Mouse (Mus musculus): ENCODE data around the gene Hspa2.

Hspa2 gene

GRCm38 (mm10) chr12:76403886-76404537 is at the start of gene Hspa2:
Gene Hspa2 (plus strand): TSS chr12:76404176.
- peak; percentile 99 for DNase-seq (ENCODE audit: low read depth, low spot score)

GRCm38 (mm10) chr12:76360868-76361267 is 43.1 kb upstream of the Hspa2 start:
- DNase-seq (ENCODE audit: low read depth, low spot score) = no peak

GRCm38 (mm10) chr12:76361405-76362302 is 42.3 kb upstream of the Hspa2 start:
- DNase-seq (ENCODE audit: low read depth, low spot score) = no peak

GRCm38 (mm10) chr12:76362303-76362676 is 41.7 kb upstream of the Hspa2 start:
- DNase-seq (ENCODE audit: low read depth, low spot score) = no peak

- no peak for DNase-seq (ENCODE audit: low read depth, low spot score)
Measured at GRCm38 (mm10) chr12:76366276-76366675, 37.7 kb upstream of the Hspa2 start.

- DNase-seq (ENCODE audit: low read depth, low spot score) = peak; percentile 83
Measured at GRCm38 (mm10) chr12:76367096-76367995, 36.6 kb upstream of the Hspa2 start.

GRCm38 (mm10) chr12:76368201-76368789 is 35.7 kb upstream of the Hspa2 start:
- peak; percentile 51 for DNase-seq (ENCODE audit: low read depth, low spot score)

- DNase-seq (ENCODE audit: low read depth, low spot score) = peak; percentile 61
Measured at GRCm38 (mm10) chr12:76368790-76369205, 35.2 kb upstream of the Hspa2 start.

GRCm38 (mm10) chr12:76369206-76369977 is 34.6 kb upstream of the Hspa2 start, which contains the start of gene Zbtb25:
Gene Zbtb25 (minus strand): TSS chr12:76369602.
- peak; percentile 71 for DNase-seq (ENCODE audit: low read depth, low spot score)

GRCm38 (mm10) chr12:76369978-76370830 is 33.8 kb upstream of the Hspa2 start, which contains the start of gene Zbtb1:
Gene Zbtb1 (plus strand): TSS chr12:76370266.
- DNase-seq (ENCODE audit: low read depth, low spot score) = peak; percentile 71

GRCm38 (mm10) chr12:76370831-76371571 is 33.0 kb upstream of the Hspa2 start:
- peak; percentile 77 for DNase-seq (ENCODE audit: low read depth, low spot score)

GRCm38 (mm10) chr12:76372046-76372445 is 31.9 kb upstream of the Hspa2 start:
- DNase-seq (ENCODE audit: low read depth, low spot score) = peak; percentile 35

GRCm38 (mm10) chr12:76372881-76373818 is 30.8 kb upstream of the Hspa2 start:
- DNase-seq (ENCODE audit: low read depth, low spot score) = peak; percentile 59

GRCm38 (mm10) chr12:76373991-76374390 is 30.0 kb upstream of the Hspa2 start:
- no peak for DNase-seq (ENCODE audit: low read depth, low spot score)

- DNase-seq (ENCODE audit: low read depth, low spot score) = no peak
Measured at GRCm38 (mm10) chr12:76374911-76375310, 29.1 kb upstream of the Hspa2 start.

- DNase-seq (ENCODE audit: low read depth, low spot score) = no peak
Measured at GRCm38 (mm10) chr12:76375506-76375905, 28.5 kb upstream of the Hspa2 start.

GRCm38 (mm10) chr12:76376649-76377048 is 27.3 kb upstream of the Hspa2 start:
- peak; percentile 55 for DNase-seq (ENCODE audit: low read depth, low spot score)

GRCm38 (mm10) chr12:76377059-76377458 is 26.9 kb upstream of the Hspa2 start:
- no peak for DNase-seq (ENCODE audit: low read depth, low spot score)
